Mouse (Mus musculus) intestine, postnatal 0 days (tissue): ENCODE measurements around the gene Spock2. TPM values are rescaled to one million over a fixed set of nuclear protein-coding genes. Genes with fewer than 3 reads are reported as not detected.
A peak's percentile ranks its signal among the peaks of the same experiment; 100 is the strongest.

ENCODE experiments used
- ATAC-seq: fragments of 200-750 bp; cut with Nextera tagmentation; 2 replicates; pipeline ENCODE4 v1.8.0; 2017; ENCODE audit warnings: mild to moderate bottlenecking, moderate TSS enrichment, moderate library complexity
- H3K27ac ChIP-seq: fragments of 300-500 bp; sonication (generic); 2 replicates; pipeline ENCODE4 v1.5.1; 2014; ENCODE audit warnings: mild to moderate bottlenecking, low read depth, low read length, moderate library complexity
- H3K27me3 ChIP-seq: fragments of 300-500 bp; sonication (generic); replicated peaks from 2 replicates; pipeline ENCODE4 v1.6.1; 2014; ENCODE audit warnings: low read length, mixed read lengths; ENCODE audit not compliant: control insufficient read depth, insufficient read depth
- H3K36me3 ChIP-seq: fragments of 300-500 bp; sonication (generic); 2 replicates; pipeline ENCODE4 v1.6.1; 2014; ENCODE audit warnings: mild to moderate bottlenecking, moderate library complexity; ENCODE audit not compliant: control insufficient read depth, insufficient read depth
- H3K4me1 ChIP-seq: fragments of 300-500 bp; sonication (generic); replicated peaks from 2 replicates; pipeline ENCODE4 v1.6.1; 2014; ENCODE audit warnings: antibody characterized with exemption, low read length, mixed read lengths; ENCODE audit not compliant: control insufficient read depth, insufficient read depth
- H3K4me2 ChIP-seq: fragments of 300-500 bp; sonication (generic); replicated peaks from 2 replicates; pipeline ENCODE4 v1.6.1; 2014; ENCODE audit warnings: low read depth, mild to moderate bottlenecking, moderate library complexity
- H3K4me3 ChIP-seq: fragments of 300-500 bp; sonication (generic); 2 replicates; pipeline ENCODE4 v1.5.1; 2014; ENCODE audit warnings: low read depth, low read length
- H3K9ac ChIP-seq: fragments of 300-500 bp; sonication (generic); 2 replicates; pipeline ENCODE4 v1.6.1; 2014; ENCODE audit warnings: mild to moderate bottlenecking, low read depth, low read length
- H3K9me3 ChIP-seq: fragments of 300-500 bp; sonication (generic); 2 replicates; pipeline ENCODE4 v1.6.1; 2016; ENCODE audit warnings: mixed run types; ENCODE audit not compliant: control insufficient read depth
- CTCF ChIP-seq: sonication (generic); IDR thresholded peaks from 2 replicates; pipeline ENCODE4 v1.5.1; 2016; ENCODE audit warnings: low read depth, mild to moderate bottlenecking, control low read depth, antibody characterized with exemption, moderate library complexity
- WGBS: fragments of 180-500 bp; shearing (Covaris S2); extraction: QIAGEN DNeasy Blood & Tissue Kit; methylation state at CpG from one replicate; pipeline ENCODE4 v1.1.7; 2014; 5-methylcytosine and 5-hydroxymethylcytosine counted together
- polyA plus RNA-seq: library from polyadenylated mRNA; unstranded; fragments of >200 nt; fragmentation: Nextera tagmentation; extraction: Ambion mirVana; gene quantifications from 2 replicates; pipeline ENCODE4 v1.2.1, GENCODE M21; 2015

The Spock2 gene
- polyA plus RNA-seq, 1 experiment from 2014 or later: 2.1 TPM

GRCm38 (mm10) chr10:60124078-60124477, 18.1 kb downstream of the Spock2 start:
- no peak overlapping the region for H3K4me3 ChIP-seq
- no peaks in the 10 kb centered on the region for H3K9me3 ChIP-seq
- WGBS: 67% methylated on average over 6 of the region's 6 CpGs
- no peaks in the 10 kb centered on the region for H3K4me1 ChIP-seq
- H3K36me3 ChIP-seq: no peaks in the 10 kb centered on the region
- H3K27ac ChIP-seq: no peak overlapping the region
- H3K27me3 ChIP-seq: no peaks in the 10 kb centered on the region
- ATAC-seq: no peak
- H3K9ac ChIP-seq: no peak overlapping the region
- TF ChIP-seq CTCF: peak; percentile 71
- no peak overlapping the region for H3K4me2 ChIP-seq

DNA sequence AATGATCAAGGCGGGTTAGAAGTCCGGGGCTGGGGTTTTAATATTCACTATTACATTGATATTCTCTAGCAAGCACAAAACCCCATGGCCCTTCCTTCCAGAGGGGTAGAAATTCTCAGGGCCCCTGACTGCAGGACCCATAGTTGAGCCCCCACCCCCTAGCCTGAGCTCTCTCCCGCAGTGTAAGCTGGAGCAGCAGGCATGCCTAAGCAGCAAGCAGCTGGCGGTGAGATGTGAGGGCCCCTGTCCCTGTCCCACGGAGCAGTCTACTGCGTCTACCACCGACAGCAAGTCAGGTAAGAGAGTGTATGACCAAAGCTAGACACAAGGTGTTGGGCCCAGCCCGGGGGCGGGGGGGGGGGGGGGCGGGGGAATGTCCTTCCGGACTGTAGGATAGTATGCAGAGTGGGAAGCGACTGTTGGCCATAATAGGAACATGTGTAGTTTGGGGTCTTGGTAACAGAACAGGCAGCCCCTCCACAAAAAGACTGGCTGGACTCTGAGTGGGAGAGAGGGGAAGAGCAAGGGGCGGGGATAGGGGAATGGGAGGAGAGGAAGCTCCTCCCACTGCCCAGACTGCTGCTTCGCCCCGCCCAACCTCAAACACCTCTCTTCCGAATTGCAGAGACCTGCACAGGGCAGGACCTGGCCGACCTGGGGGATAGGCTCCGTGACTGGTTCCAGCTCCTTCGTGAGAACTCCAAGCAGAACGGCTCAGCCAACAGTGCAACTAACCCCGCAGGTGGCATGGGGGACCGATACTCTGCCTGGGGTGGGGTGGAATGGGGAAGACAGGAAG, 19.7 kb downstream of the Spock2 start:
- no peak for TF ChIP-seq CTCF
- no peaks in the 10 kb centered on the region for H3K36me3 ChIP-seq
- H3K27me3 ChIP-seq: no peaks in the 10 kb centered on the region
- H3K27ac ChIP-seq: no peak overlapping the region
- no peaks in the 10 kb centered on the region for H3K9me3 ChIP-seq
- ATAC-seq: no peak
- no peak overlapping the region for H3K9ac ChIP-seq
- peak overlapping the region; percentile 43; the same call in 1 of the 2 replicates for H3K4me2 ChIP-seq
- H3K4me1 ChIP-seq: no peaks in the 10 kb centered on the region
- H3K4me3 ChIP-seq: no peak overlapping the region
- 27% methylated on average over 21 of the region's 22 CpGs for whole genome bisulfite sequencing

- WGBS: 89% methylated on average over 9 of the region's 9 CpGs
- ATAC-seq: no peak
- H3K4me3 ChIP-seq: no peak overlapping the region
- H3K4me2 ChIP-seq: no peak overlapping the region
- no peaks in the 10 kb centered on the region for H3K36me3 ChIP-seq
- no peak overlapping the region for H3K9ac ChIP-seq
- TF ChIP-seq CTCF: no peak
- H3K27me3 ChIP-seq: no peaks in the 10 kb centered on the region
- H3K27ac ChIP-seq: no peak overlapping the region
- H3K9me3 ChIP-seq: no peaks in the 10 kb centered on the region
- no peaks in the 10 kb centered on the region for H3K4me1 ChIP-seq
Measured at GRCm38 (mm10) chr10:60128287-60128686, 22.3 kb downstream of the Spock2 start.

- Histone ChIP-seq H3K4me2 (no peak overlapping the region), H3K4me1 (no peaks in the 10 kb centered on the region), H3K9me3 (no peaks in the 10 kb centered on the region), H3K4me3 (no peak overlapping the region), H3K27ac (no peak overlapping the region), H3K36me3 (no peaks in the 10 kb centered on the region), H3K27me3 (no peaks in the 10 kb centered on the region), H3K9ac (no peak overlapping the region)
- 80% methylated on average over 4 of the region's 4 CpGs for WGBS
- no peak for ATAC-seq
- TF ChIP-seq CTCF: no peak
Measured at GRCm38 (mm10) chr10:60130504-60130903, 24.5 kb downstream of the Spock2 start.

DNA sequence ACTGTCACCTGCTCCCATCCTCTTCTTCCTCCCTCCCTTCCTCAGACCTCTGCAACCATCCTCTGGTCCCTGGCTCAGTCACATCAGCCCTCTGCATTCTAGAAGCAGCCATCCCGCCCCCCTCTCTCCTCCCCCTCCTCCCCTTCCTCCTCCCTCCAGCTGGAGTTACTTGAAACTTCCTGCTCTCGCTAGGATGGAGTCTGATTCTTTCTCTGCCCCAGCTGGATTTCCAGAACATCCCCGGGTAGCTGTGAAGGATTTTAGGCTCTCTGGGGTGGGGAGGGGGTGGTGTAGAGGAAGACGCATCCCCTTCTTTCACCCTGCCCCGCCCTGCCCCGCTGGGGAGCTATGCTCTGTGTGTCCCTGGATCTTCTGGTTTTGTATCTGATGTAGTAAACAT, 27.5 kb downstream of the Spock2 start:
- Histone ChIP-seq H3K27me3 (no peaks in the 10 kb centered on the region), H3K27ac (no peak overlapping the region), H3K9ac (no peak overlapping the region), H3K4me1 (0 out of 2 replicates have a peak, but pooled peaks cover 2% of the 10 kb centered on the region), H3K4me3 (no peak overlapping the region), H3K4me2 (no peak overlapping the region), H3K36me3 (no peaks in the 10 kb centered on the region), H3K9me3 (no peaks in the 10 kb centered on the region)
- no peak for TF ChIP-seq CTCF
- ATAC-seq: no peak
- WGBS: 53% methylated on average over 6 of the region's 6 CpGs

DNA sequence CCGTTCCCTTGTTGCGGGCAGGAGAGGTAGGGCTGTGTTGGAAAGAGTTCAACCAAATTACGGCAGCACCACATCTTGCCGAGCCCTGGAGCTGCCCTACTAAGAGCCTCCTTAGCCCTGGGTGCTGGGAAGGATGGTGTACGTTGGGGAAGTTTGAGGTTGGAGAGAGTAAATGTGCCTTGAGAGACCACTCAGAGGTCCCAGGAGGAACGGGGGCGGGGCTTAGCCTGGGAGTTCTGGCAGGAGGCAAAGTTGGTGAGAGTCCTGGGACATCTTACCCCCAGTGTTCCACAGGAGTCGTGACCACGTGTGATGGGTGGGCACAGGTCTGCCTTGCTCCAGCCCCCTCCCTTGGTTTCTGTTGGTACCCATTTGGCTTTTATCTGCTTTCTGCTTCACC, 28.2 kb downstream of the Spock2 start:
- Histone ChIP-seq H3K36me3 (no peaks in the 10 kb centered on the region), H3K27me3 (no peaks in the 10 kb centered on the region), H3K4me2 (no peak overlapping the region), H3K4me3 (no peak overlapping the region), H3K9ac (no peak overlapping the region), H3K9me3 (no peaks in the 10 kb centered on the region), H3K27ac (no peak overlapping the region), H3K4me1 (0 out of 2 replicates have a peak, but pooled peaks cover 2% of the 10 kb centered on the region)
- no peak for TF ChIP-seq CTCF
- no peak for ATAC-seq
- WGBS: 62% methylated on average over 9 of the region's 9 CpGs
